Mouse (Mus musculus) kidney, postnatal 25 days (tissue): ENCODE data around the gene Nod2.

Experiments used
- DNase-seq, 2 experiments: peaks; one replicate each; pipeline ENCODE4 v3.0.0; 2021; ENCODE audit warnings: mixed read lengths in 2 of 2

Gene Nod2

DNA sequence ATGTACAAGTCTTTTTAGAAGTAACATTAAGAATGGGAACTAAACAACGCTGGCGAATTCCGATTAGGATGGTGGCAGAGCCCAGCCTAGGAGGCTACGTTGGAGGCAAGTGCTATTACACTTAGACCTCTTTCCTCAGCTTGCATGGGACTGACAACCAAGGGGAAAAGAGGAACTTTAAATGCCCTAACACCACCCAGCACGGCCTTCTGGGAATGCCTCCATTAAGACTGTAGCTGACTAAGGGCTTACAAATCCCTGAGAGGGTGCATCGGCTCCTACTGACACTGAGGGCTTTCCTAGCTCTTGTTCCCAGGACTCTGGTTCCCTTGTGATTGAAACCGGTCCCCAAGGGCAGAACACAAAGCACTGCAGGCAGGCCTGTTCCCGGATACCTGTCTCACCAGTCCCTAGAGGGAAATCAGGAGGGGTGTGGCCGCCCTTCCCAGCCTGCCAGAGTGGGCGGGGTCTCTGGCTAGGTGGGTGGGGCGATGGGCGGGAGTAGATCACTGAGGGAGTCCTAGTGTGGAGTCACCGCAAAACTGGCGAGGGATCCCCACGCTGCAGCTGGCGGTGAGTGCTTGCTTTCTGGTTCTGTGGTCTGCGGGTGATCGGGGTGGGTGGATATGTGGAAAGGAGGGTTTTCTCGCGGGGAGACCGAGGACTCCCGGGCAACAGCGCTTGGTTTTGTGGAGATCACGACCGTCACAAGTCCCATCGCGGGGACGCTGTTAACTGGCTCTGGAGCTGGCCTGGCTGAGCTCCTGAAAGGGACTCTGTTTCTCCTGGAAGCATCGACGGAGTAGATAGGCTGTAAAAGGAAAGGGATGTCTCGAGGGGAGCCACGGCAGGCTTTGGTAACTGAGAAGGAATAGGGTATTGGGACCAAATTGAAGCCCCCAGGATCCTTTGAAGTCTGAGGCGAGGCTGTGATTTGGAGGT lies at the start of gene Nod2:
Nod2 (plus strand) TSS at position 479 of the 942 bp plus-strand sequence.
- peak; percentile 90 to 92 for DNase-seq

GRCm38 (mm10) chr8:88598578-88598977 lies 48.5 kb upstream of the Nod2 start:
- DNase-seq = no peak

- DNase-seq = no peak
Measured at GRCm38 (mm10) chr8:88599491-88599890, 47.6 kb upstream of the Nod2 start.

DNA sequence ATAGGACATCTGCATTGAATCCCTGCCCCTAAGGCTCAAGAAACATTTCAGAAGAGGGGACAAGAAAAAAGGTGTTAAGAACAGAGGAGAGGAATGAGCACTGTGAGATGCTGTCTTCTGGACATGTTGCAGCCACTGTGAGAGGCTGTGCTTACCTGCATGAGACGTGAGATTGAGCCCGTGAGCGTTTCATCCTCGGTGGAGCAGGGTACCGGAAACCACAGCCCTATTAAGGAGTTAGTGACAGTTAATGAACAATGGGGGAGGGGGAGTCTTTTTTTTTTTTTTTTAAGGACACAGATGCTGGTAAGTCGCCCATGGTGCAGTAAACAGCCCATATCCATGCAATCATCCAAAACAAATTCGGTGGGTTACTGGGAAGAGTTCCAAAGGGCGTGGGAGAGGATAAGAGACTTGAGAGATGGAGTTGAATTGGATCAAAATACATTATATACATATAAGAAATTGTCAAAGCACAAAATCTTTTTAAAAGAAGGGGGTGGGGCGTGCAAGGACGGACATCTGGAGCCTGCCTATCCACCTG lies 43.6 kb upstream of the Nod2 start:
- no peak for DNase-seq

DNA sequence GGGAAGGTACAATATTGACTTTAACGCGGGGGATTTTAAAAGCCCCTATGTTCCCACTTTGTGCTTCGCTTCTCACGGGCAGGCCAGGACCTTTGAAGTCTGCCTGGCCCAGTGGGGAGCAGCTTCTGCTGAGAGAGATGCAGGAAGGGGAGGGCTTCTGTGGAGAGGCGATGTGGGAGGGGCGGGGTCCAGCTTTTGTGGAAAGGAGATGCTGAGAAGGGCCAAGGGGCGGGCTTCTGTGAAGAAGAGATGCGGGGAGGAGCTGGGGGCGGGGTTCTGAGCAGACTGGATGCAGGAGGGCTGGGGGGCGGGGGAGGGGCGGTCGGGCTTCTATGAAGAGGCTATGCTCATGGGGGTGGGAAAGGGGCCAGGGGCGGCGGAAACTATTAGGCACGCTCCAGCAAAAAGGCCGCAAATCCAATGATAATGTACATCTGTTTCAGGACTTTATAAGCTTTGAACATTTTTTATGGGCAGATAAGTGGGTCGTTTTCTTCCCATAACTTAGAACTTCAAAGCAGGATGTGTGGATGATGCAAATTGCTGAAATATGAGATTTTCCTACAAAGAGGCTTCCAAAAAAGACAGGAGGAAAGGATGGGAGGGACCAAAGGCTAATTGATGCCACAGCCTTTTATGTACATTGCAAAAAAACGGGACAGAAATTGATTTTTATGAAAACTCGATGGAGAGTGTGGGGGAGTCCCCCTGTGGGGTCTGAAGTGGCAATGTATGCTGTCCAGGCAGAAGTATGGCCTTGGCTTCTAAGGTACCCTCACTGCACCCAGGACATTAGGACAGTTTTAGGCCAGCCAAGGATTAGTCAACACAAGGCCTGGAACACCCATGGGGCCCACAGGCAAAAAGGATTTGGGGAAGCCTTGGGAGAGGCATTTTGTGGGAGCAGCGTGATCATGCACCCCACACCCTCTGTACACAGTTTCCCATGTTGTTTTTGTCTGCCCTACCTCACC lies 42.8 kb upstream of the Nod2 start:
- DNase-seq = peak; percentile 71 to 81

DNA sequence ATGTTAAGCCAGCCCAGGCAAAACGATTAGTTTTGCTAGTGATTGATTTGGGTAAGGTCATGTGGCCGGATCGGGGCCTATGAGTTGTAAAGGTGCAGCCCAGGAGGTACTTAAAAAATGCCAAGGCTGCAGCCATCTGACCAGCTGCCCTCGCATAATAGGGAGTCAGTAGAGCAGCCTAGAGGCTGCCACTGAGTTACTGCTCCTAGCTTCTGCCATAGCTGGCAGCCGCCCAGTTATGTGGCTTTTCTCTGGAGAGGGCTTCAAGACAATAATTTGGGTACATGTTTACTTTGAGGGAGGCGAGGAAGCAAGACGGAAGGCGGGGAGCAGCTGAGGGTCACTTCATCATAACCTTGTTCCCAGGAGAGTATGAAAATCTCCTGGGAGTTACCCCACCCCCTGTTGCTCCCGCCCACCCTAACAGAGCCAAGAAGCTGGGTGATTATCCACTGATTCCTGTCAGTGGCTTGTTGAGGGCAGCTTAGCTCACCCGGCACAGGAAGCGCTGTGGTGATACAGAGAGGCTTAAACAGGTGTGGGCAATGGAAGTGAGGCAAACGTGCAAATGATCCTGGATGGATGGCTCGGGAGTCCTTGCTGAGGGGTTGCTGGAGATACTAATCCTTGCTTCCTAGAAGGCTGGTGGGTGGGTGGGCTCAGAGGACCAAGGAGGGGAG lies 41.6 kb upstream of the Nod2 start:
- DNase-seq = no peak

DNA sequence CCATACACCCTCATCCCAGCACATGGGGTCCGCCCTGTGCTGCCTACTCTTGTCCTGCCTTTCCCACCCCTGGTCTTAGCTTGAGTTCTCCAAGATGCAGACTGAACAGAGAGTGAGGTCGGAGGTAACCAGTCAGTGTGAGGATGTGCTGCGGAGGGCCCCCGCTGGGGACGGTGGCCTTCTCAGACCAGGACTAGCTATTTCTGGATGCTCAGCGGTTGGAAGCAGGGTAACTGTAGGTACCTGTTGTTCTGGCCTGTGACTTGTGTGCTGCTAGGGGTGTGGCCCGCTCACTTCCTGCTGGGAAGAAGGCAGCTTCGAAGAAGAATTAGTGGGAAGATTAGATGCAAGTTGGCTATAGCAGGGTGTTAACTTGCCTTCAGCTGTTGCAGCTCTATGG lies 38.1 kb upstream of the Nod2 start:
- no peak for DNase-seq

GRCm38 (mm10) chr8:88610271-88610670 lies 36.8 kb upstream of the Nod2 start:
- DNase-seq = no peak

GRCm38 (mm10) chr8:88614981-88615380 lies 32.1 kb upstream of the Nod2 start:
- no peak for DNase-seq

GRCm38 (mm10) chr8:88618612-88619011 lies 28.5 kb upstream of the Nod2 start:
- no peak for DNase-seq

- no peak for DNase-seq
Measured at GRCm38 (mm10) chr8:88619513-88619912, 27.6 kb upstream of the Nod2 start.

DNA sequence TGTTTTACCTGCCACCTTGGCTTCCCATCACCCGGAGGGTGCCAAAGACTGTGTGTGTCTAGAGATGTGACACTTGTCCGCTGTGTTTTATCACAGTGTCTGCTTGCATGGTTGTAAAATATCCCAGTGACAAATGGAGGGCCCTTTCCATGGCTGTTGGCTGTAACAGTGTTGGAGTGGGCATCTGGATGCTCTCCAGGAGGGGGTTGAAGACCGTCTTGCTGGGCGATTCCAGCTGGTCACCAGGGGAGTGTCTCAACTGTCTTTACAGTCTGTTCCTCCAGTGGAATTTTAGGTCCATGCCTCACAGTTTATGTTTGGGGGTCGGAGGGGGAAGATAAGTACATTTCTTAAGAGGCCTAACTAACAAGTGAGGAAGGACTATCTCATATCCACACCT lies 26.2 kb upstream of the Nod2 start:
- DNase-seq = no peak

DNA sequence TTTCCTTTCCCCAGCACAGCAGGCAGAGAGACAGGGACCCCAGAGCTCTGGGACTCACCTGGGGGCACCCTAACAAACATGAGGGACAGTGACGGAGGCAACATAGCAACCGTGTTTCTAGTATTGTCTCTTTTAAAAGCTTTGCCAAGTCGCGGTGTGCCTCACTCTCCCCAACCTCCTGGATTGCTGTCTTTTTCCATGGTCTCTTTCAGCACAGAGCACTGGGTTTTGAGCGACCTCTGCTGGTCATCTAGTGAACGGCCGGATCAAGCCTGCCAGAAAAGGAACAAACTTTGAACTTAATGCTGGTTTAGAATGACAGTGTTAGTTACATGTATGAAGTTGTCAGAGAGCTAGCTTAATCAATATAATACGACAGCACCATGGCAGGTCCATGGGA lies 25.7 kb upstream of the Nod2 start:
- DNase-seq = peak; percentile 65 to 85

- no peak for DNase-seq
Measured at GRCm38 (mm10) chr8:88623351-88623750, 23.8 kb upstream of the Nod2 start.

GRCm38 (mm10) chr8:88624276-88624675 lies 22.8 kb upstream of the Nod2 start:
- DNase-seq = no peak

- DNase-seq = no peak
Measured at GRCm38 (mm10) chr8:88626433-88626832, 20.7 kb upstream of the Nod2 start.

DNA sequence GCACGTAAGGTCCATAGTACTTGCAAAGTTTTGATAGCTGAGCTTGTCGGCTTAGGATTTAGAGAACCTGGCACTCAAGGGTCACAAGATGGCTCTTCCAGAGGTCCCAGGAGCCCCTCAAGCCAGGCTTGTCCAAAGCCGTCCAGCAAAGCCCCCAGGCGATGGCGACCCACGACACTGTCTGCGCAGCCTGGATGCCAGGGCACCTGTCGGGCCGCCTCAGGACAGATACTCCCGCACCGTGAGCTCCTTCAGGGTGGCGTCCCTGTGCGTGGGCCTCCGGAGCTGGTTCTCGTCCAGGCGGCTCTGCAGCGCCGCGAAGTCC lies 20.2 kb upstream of the Nod2 start:
- DNase-seq = no peak

- peak; percentile 61 to 91 for DNase-seq
Measured at GRCm38 (mm10) chr8:88627265-88627991, 19.7 kb upstream of the Nod2 start.

GRCm38 (mm10) chr8:88628001-88628774 lies 18.9 kb upstream of the Nod2 start:
- DNase-seq = no peak

- DNase-seq = peak; percentile 38 to 75
Measured at GRCm38 (mm10) chr8:88630225-88630624, 16.9 kb upstream of the Nod2 start.

DNA sequence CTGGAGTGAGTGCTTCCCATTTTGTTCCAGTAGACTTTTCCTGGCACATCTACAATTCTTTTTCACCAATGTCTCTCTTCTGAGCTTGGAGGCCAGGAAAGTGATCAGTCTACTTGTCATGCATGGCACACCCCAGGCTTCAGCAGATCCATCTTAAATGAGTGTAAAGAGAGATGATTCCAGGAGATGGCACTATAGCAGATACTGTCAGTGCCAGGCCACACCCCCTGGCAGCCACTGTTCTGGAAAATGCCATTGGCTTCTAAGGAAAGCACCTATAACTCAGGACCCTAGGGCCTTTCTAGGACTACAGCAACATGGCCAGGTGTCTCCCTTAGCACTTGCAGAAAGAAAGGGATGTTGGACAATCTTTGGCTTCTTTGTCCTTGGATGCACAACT lies 16.0 kb upstream of the Nod2 start:
- peak; percentile 63 to 66 for DNase-seq
